Mouse (Mus musculus): ENCODE data around the gene Fkbp2. TPM values are rescaled to one million over a fixed set of nuclear protein-coding genes. Genes with fewer than 3 reads are reported as not detected.

The Fkbp2 gene
- total RNA-seq, 4 experiments from 2014 or later = 63.5 to 104 (median 83.1) TPM

DNA sequence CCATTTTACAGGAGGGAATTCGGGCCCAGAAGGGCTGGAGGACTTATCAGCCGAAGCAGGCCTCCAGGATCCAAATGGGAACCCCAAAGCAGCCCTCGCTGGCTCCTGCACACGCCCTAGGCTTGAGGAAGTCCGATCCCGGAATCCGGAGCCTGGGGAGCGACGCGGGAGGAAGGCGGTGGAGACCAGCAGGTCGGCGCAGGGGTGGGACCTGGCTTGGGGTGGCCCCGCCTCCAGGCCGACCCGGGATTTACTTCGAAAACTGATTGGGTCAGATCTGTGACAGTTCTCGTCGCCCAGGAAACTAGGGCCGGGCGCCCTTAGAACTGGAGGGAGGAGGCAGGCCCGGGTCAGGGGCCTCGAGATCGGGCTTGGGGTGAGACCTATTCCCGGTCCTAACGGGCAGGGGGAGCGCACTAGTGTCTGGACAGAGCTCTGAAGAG is 38.0 kb downstream of the Fkbp2 start, which contains the start of gene Gpr137:
Gene Gpr137, minus strand, starts transcription at position 232 of the 443 bp plus-strand sequence.
- DNase-seq (ENCODE audit: low spot score in 2 of 2) = peak; percentile 92

GRCm38 (mm10) chr19:6941372-6942248 is 38.7 kb downstream of the Fkbp2 start, which contains the start of gene Bad:
Gene Bad (plus strand): TSS chr19:6941861.
- DNase-seq (ENCODE audit: low spot score in 2 of 2) = peak; percentile 85 to 93

GRCm38 (mm10) chr19:6940396-6941351 is 39.6 kb downstream of the Fkbp2 start:
- no peak for DNase-seq (ENCODE audit: low spot score in 2 of 2)

GRCm38 (mm10) chr19:6939106-6940002 is 40.9 kb downstream of the Fkbp2 start:
- no peak for DNase-seq (ENCODE audit: low spot score in 2 of 2)

DNA sequence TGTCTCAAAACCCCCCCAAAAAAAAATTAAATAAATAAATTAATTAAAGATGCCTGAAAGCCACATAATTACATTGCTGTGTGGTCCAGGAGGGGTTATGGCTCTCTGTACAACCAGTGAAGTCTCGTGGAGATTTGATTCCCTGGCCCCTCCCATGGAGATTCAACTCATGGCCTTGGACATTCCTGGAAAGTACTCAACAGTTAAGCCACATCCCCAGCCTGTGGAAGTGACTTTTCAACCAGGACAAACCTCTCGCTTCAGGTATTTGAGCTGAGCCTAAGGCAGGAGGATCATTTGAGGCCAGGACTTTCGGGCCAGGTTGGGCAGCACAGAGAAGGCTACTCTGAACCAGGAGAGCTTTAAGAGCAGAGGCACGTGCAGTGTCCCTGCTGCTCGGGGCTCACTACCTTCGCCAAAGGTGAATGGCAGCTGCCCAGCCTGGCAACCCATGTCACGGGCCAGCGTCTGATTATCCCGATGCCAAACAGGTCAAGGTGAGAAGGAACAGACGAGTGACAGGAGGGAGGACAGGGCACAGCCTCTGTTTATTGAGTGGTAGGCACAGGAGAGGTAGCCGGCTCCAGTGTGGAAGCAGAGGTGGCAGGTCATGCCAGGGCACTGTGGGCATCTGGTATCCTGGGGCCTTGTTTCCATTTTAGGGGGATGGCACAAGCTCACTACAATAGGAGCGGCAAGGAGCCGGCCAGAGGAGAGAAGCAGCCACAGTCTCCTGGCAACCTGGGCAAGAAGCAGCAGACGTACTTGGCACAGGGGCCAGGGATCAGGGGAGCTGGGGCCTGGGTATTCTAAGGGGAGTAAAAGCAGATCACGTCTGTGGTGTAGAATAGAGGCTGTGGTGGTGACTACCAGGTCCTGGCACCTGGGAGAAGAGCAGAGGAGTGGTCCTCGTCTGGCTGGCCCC is 42.5 kb downstream of the Fkbp2 start:
- DNase-seq (ENCODE audit: low spot score in 2 of 2) = no peak

GRCm38 (mm10) chr19:6936299-6936698 is 44.0 kb downstream of the Fkbp2 start:
- DNase-seq (ENCODE audit: low spot score in 2 of 2) = no peak

DNA sequence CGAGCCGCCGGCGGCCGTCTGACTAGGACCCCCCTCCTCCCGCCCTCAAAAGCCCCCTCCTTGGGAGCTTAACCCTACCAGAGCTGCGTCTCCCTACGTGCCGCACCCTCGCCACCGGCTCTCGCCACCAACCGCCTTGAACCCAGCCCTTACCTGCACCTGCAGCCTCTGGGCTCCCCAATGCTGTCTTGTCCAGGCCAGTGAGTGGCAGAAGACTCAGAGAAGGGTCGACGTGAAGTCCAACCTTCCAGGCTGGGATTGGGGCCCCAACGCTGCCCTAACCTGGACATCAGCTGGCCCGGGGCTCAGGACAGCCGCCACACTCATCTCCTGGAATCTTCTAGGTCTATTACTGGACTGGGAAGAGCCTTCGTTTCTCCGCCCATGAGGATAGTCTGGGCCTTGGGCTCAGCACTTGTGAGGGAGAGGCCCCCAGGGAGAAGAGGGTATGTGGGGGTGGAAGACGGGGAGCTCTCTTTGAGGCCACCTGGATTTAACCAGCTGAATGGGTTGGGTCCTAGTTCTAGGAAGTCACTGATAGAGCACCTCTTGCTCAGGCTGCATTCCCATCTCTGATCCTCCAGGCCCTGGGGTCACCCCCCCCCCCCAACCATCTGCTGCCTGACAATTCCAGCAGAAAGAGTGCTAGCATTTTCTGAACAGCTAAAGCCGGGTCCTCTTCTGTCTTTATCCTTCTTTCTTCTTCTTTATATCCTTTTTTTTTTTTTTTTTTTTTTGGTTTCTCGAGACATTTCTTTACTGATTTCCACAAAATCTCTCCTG is 45.9 kb downstream of the Fkbp2 start, which contains the start of gene Kcnk4:
Gene Kcnk4, minus strand, starts transcription at position 321 of the 783 bp plus-strand sequence.
- DNase-seq (ENCODE audit: low spot score in 2 of 2) = no peak

- DNase-seq (ENCODE audit: low spot score in 2 of 2) = no peak
These were observed 46.7 kb downstream of the Fkbp2 start for GRCm38 (mm10) chr19:6933436-6934194.

GRCm38 (mm10) chr19:6933102-6933435 is 47.2 kb downstream of the Fkbp2 start:
- no peak for DNase-seq (ENCODE audit: low spot score in 2 of 2)

GRCm38 (mm10) chr19:6932018-6932417 is 48.3 kb downstream of the Fkbp2 start:
- DNase-seq (ENCODE audit: low spot score in 2 of 2) = no peak

DNA sequence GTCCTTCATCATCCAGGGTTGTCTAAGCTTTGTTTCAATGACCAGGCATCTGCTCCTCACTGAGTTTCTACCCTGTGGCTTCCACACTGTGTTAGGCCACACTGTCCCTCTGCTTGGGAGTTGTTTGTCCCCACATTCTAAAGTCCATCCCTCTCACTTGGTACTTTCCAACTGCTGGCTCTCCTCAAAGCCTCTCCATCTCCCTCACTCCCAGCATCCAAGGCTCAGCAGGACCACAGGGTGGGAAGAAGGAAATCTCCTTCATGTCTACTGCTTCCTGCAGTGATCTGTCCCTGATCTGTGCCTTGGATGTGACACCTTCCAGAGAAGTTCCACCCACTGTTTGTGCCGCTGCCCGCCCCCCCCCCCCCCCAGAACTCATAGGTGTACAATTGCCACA is 49.3 kb downstream of the Fkbp2 start:
- no peak for DNase-seq (ENCODE audit: low spot score in 2 of 2)

GRCm38 (mm10) chr19:6928080-6928479 is 52.2 kb downstream of the Fkbp2 start:
- DNase-seq (ENCODE audit: low spot score in 2 of 2) = no peak

Other genes with a start within 250 kb of the Fkbp2 start
- 10 to 100 TPM; 33.7 to 42.9 (median 37.6) TPM for gene Rps6ka4, start 139.9 kb downstream of the Fkbp2 start, total RNA-seq (2022)
- gene Ccdc88b, start 122.3 kb downstream of the Fkbp2 start, total RNA-seq (2022) = 10 to 100 TPM in 3 of 4 experiments, 1 to 10 TPM in 1; 7.5 to 17.4 (median 12.6) TPM
- gene Trmt112, start 70.8 kb downstream of the Fkbp2 start, total RNA-seq (2022) = 10 to 100 TPM; 40.3 to 53.0 (median 45.6) TPM
- 100 to 1,000 TPM; 279 to 406 (median 342) TPM for gene Prdx5, start 70.4 kb downstream of the Fkbp2 start, total RNA-seq (2022)
- 10 to 100 TPM; 54.2 to 76.0 (median 64.8) TPM for gene Esrra, start 58.7 kb downstream of the Fkbp2 start, total RNA-seq (2022)
- gene Catsperz, start 55.1 kb downstream of the Fkbp2 start, total RNA-seq (2022) = 10 to 100 TPM; 10.4 to 11.4 (median 11.0) TPM
- 10 to 100 TPM; 13.4 to 23.1 (median 15.8) TPM for gene Kcnk4, start 46.0 kb downstream of the Fkbp2 start, total RNA-seq (2022)
- gene Bad, start 38.6 kb downstream of the Fkbp2 start, total RNA-seq (2022) = 10 to 100 TPM; 32.5 to 39.8 (median 37.3) TPM
- gene Gpr137, start 38.0 kb downstream of the Fkbp2 start, total RNA-seq (2022) = 100 to 1,000 TPM in 3 of 4 experiments, 10 to 100 TPM in 1; 92.5 to 107 (median 104) TPM
- gene Ppp1r14b, start 5.5 kb downstream of the Fkbp2 start, total RNA-seq (2022) = 10 to 100 TPM; 55.4 to 81.1 (median 63.5) TPM
- gene Plcb3, start 4.0 kb downstream of the Fkbp2 start, total RNA-seq (2022) = 10 to 100 TPM; 13.4 to 19.9 (median 18.0) TPM
- 10 to 100 TPM; 80.4 to 93.8 (median 90.1) TPM for gene Vegfb, start 7.2 kb upstream of the Fkbp2 start, total RNA-seq (2022)
- 10 to 100 TPM; 26.1 to 29.9 (median 29.5) TPM for gene Dnajc4, start 12.1 kb upstream of the Fkbp2 start, total RNA-seq (2022)
- 10 to 100 TPM; 13.7 to 17.4 (median 14.2) TPM for gene Nudt22, start 15.6 kb upstream of the Fkbp2 start, total RNA-seq (2022)
- 10 to 100 TPM; 16.5 to 20.8 (median 16.6) TPM for gene Trpt1, start 15.6 kb upstream of the Fkbp2 start, total RNA-seq (2022)
- 10 to 100 TPM in 2 of 4 experiments, 1 to 10 TPM in 2; 3.7 to 17.8 (median 9.2) TPM for gene Fermt3, start 39.0 kb upstream of the Fkbp2 start, total RNA-seq (2022)
- 100 to 1,000 TPM; 155 to 228 (median 191) TPM for gene Stip1, start 59.5 kb upstream of the Fkbp2 start, total RNA-seq (2022)
- gene Macrod1, start 76.3 kb upstream of the Fkbp2 start, total RNA-seq (2022) = 10 to 100 TPM; 19.2 to 21.4 (median 20.1) TPM
- gene Flrt1, start 125.2 kb upstream of the Fkbp2 start, total RNA-seq (2022) = 10 to 100 TPM; 18.9 to 23.5 (median 21.5) TPM
- gene Otub1, start 225.8 kb upstream of the Fkbp2 start, total RNA-seq (2022) = 100 to 1,000 TPM; 277 to 297 (median 291) TPM
- 1,000 to 10,000 TPM; 1,017 to 1,089 (median 1,062) TPM for gene Cox8a, start 237.1 kb upstream of the Fkbp2 start, total RNA-seq (2022)